Mouse (Mus musculus) embryonic facial prominence, embryonic 10.5 days (tissue): ENCODE data around the gene Gm11214. TPM values are rescaled to one million over a fixed set of nuclear protein-coding genes. Genes with fewer than 3 reads are reported as not detected.

Experiments used
- DNase-seq: peaks from one replicate; pipeline ENCODE4 v3.0.0-alpha.2; 2017; ENCODE audit warnings: low spot score
- H3K27ac ChIP-seq: fragments of 300-500 bp; sonication (generic); replicated peaks from 2 replicates; pipeline ENCODE4 v1.5.1; 2016; ENCODE audit warnings: mild to moderate bottlenecking
- H3K27me3 ChIP-seq: fragments of 300-500 bp; sonication (generic); replicated peaks from 2 replicates; pipeline ENCODE4 v1.6.1; 2016; ENCODE audit warnings: low read depth, mild to moderate bottlenecking; ENCODE audit not compliant: poor library complexity, severe bottlenecking
- H3K36me3 ChIP-seq: fragments of 300-500 bp; sonication (generic); replicated peaks from 2 replicates; pipeline ENCODE4 v1.6.1; 2016; ENCODE audit warnings: mild to moderate bottlenecking, moderate library complexity
- H3K4me1 ChIP-seq: fragments of 300-500 bp; sonication (generic); 2 replicates; pipeline ENCODE4 v1.6.1; 2016
- H3K4me3 ChIP-seq: fragments of 300-500 bp; sonication (generic); 2 replicates; pipeline ENCODE4 v1.5.1; 2016; ENCODE audit warnings: mild to moderate bottlenecking, moderate library complexity
- H3K9me3 ChIP-seq: fragments of 300-500 bp; sonication (generic); 2 replicates; pipeline ENCODE4 v1.6.1; 2016; ENCODE audit warnings: mild to moderate bottlenecking
- WGBS: fragments of 180-500 bp; shearing (Covaris S2); methylation state at CpG from one replicate; pipeline ENCODE4 v1.1.7; 2016; 5-methylcytosine and 5-hydroxymethylcytosine counted together
- polyA plus RNA-seq: library from polyadenylated mRNA; unstranded; fragments of >200 nt; fragmentation: Nextera tagmentation; extraction: Ambion mirVana; gene quantifications from 2 replicates; pipeline ENCODE4 v1.2.1, GENCODE M21; 2016

The Gm11214 gene
- polyA plus RNA-seq: not detected in 2 replicates

- Histone ChIP-seq H3K9me3 (no peaks in the 10 kb centered on the region), H3K4me1 (no peaks in the 10 kb centered on the region), H3K27ac (no peak within 1 kb of the TSS), H3K27me3 (no peaks in the 10 kb centered on the region), H3K36me3 (no peaks in the 10 kb centered on the region), H3K4me3 (no peak within 1 kb of the TSS)
- DNase-seq: no peak
- 92% methylated on average over 6 of the region's 6 CpGs for WGBS
Measured at GRCm38 (mm10) chr4:63663279-63663678, at the start of gene Gm11214. Gene Gm11214, minus strand, starts transcription at chr4:63663379.

GRCm38 (mm10) chr4:63711886-63712285 is 48.7 kb upstream of the Gm11214 start:
- 90% methylated on average over 5 of the region's 5 CpGs for WGBS
- no peaks in the 10 kb centered on the region for H3K36me3 ChIP-seq

GRCm38 (mm10) chr4:63710431-63711220 is 47.4 kb upstream of the Gm11214 start:
- WGBS: 66% methylated on average over 8 of the region's 8 CpGs
- Histone ChIP-seq H3K9me3 (no peaks in the 10 kb centered on the region), H3K36me3 (no peaks in the 10 kb centered on the region), H3K4me3 (no peak overlapping the region), H3K27me3 (no peaks in the 10 kb centered on the region), H3K4me1 (0 out of 2 replicates have a peak, but pooled peaks cover 4% of the 10 kb centered on the region), H3K27ac (no peak overlapping the region)
- no peak for DNase-seq

More at GRCm38 (mm10) chr4:63711886-63712285, 48.7 kb upstream of the Gm11214 start:
- no peak overlapping the region for H3K4me3 ChIP-seq
- no peaks in the 10 kb centered on the region for H3K27me3 ChIP-seq
- H3K9me3 ChIP-seq: no peaks in the 10 kb centered on the region
- no peak for DNase-seq
- H3K4me1 ChIP-seq: 0 out of 2 replicates have a peak, but pooled peaks cover 4% of the 10 kb centered on the region
- H3K27ac ChIP-seq: no peak overlapping the region

- 0 out of 2 replicates have a peak, but pooled peaks cover 4% of the 10 kb centered on the region for H3K4me1 ChIP-seq
- H3K27ac ChIP-seq: no peak overlapping the region
- H3K36me3 ChIP-seq: no peaks in the 10 kb centered on the region
- WGBS: 84% methylated on average over 1 of the region's 1 CpGs
- no peak for DNase-seq
- no peaks in the 10 kb centered on the region for H3K9me3 ChIP-seq
- no peaks in the 10 kb centered on the region for H3K27me3 ChIP-seq
- H3K4me3 ChIP-seq: no peak overlapping the region
Measured at GRCm38 (mm10) chr4:63706279-63706971, 43.2 kb upstream of the Gm11214 start.

- 87% methylated on average over 5 of the region's 5 CpGs for WGBS
- Histone ChIP-seq H3K4me1 (no peaks in the 10 kb centered on the region), H3K4me3 (no peak overlapping the region), H3K36me3 (no peaks in the 10 kb centered on the region), H3K27ac (no peak overlapping the region), H3K9me3 (no peaks in the 10 kb centered on the region), H3K27me3 (no peaks in the 10 kb centered on the region)
- no peak for DNase-seq
Measured at GRCm38 (mm10) chr4:63704232-63704631, 41.1 kb upstream of the Gm11214 start.

GRCm38 (mm10) chr4:63703686-63704085 is 40.5 kb upstream of the Gm11214 start:
- no peak for DNase-seq

GRCm38 (mm10) chr4:63702006-63702704 is 39.0 kb upstream of the Gm11214 start:
- no peak for DNase-seq
- no peaks in the 10 kb centered on the region for H3K27me3 ChIP-seq
- H3K4me3 ChIP-seq: no peak overlapping the region
- H3K27ac ChIP-seq: no peak overlapping the region
- H3K36me3 ChIP-seq: no peaks in the 10 kb centered on the region
- 94% methylated on average over 4 of the region's 4 CpGs for WGBS
- H3K4me1 ChIP-seq: no peaks in the 10 kb centered on the region
- H3K9me3 ChIP-seq: no peaks in the 10 kb centered on the region

More at GRCm38 (mm10) chr4:63703686-63704085, 40.5 kb upstream of the Gm11214 start:
- Histone ChIP-seq H3K36me3 (no peaks in the 10 kb centered on the region), H3K27me3 (no peaks in the 10 kb centered on the region), H3K4me1 (no peaks in the 10 kb centered on the region), H3K27ac (no peak overlapping the region), H3K9me3 (no peaks in the 10 kb centered on the region), H3K4me3 (no peak overlapping the region)
- whole genome bisulfite sequencing: 92% methylated on average over 2 of the region's 2 CpGs

GRCm38 (mm10) chr4:63699749-63700148 is 36.6 kb upstream of the Gm11214 start:
- H3K4me1 ChIP-seq: no peaks in the 10 kb centered on the region
- no peak overlapping the region for H3K4me3 ChIP-seq
- H3K36me3 ChIP-seq: no peaks in the 10 kb centered on the region
- H3K27ac ChIP-seq: no peak overlapping the region
- no peaks in the 10 kb centered on the region for H3K27me3 ChIP-seq
- 68% methylated on average over 3 of the region's 3 CpGs for WGBS
- no peak for DNase-seq
- no peaks in the 10 kb centered on the region for H3K9me3 ChIP-seq

GRCm38 (mm10) chr4:63696921-63697320 is 33.7 kb upstream of the Gm11214 start:
- DNase-seq: no peak
- H3K36me3 ChIP-seq: no peaks in the 10 kb centered on the region
- no peaks in the 10 kb centered on the region for H3K9me3 ChIP-seq
- 87% methylated on average over 4 of the region's 4 CpGs for WGBS
- H3K27ac ChIP-seq: no peak overlapping the region
- no peak overlapping the region for H3K4me3 ChIP-seq
- no peaks in the 10 kb centered on the region for H3K4me1 ChIP-seq
- no peaks in the 10 kb centered on the region for H3K27me3 ChIP-seq

GRCm38 (mm10) chr4:63692351-63692750 is 29.2 kb upstream of the Gm11214 start:
- no peak overlapping the region for H3K4me3 ChIP-seq
- DNase-seq: no peak
- no peaks in the 10 kb centered on the region for H3K4me1 ChIP-seq
- H3K27me3 ChIP-seq: no peaks in the 10 kb centered on the region
- H3K36me3 ChIP-seq: no peaks in the 10 kb centered on the region
- no peaks in the 10 kb centered on the region for H3K9me3 ChIP-seq
- no peak overlapping the region for H3K27ac ChIP-seq

GRCm38 (mm10) chr4:63687429-63687828 is 24.2 kb upstream of the Gm11214 start:
- Histone ChIP-seq H3K27me3 (no peaks in the 10 kb centered on the region), H3K27ac (no peak overlapping the region), H3K4me3 (no peak overlapping the region), H3K9me3 (no peaks in the 10 kb centered on the region), H3K4me1 (no peaks in the 10 kb centered on the region), H3K36me3 (no peaks in the 10 kb centered on the region)
- no peak for DNase-seq
- WGBS: 73% methylated on average over 8 of the region's 8 CpGs

- Histone ChIP-seq H3K36me3 (no peaks in the 10 kb centered on the region), H3K27ac (no peak overlapping the region), H3K4me1 (no peaks in the 10 kb centered on the region), H3K27me3 (no peaks in the 10 kb centered on the region), H3K9me3 (no peaks in the 10 kb centered on the region), H3K4me3 (no peak overlapping the region)
- peak; percentile 20 for DNase-seq
Measured at GRCm38 (mm10) chr4:63686157-63686556, 23.0 kb upstream of the Gm11214 start.
